Mouse (Mus musculus): ENCODE measurements around the gene Kpnb1. TPM values are rescaled to one million over a fixed set of nuclear protein-coding genes. Genes with fewer than 3 reads are reported as not detected.

Kpnb1 gene
- 42.7 and 44.3 TPM in 2 replicates for polyA plus RNA-seq (2015; fragmentation: Nextera tagmentation; extraction: Ambion mirVana)

DNA sequence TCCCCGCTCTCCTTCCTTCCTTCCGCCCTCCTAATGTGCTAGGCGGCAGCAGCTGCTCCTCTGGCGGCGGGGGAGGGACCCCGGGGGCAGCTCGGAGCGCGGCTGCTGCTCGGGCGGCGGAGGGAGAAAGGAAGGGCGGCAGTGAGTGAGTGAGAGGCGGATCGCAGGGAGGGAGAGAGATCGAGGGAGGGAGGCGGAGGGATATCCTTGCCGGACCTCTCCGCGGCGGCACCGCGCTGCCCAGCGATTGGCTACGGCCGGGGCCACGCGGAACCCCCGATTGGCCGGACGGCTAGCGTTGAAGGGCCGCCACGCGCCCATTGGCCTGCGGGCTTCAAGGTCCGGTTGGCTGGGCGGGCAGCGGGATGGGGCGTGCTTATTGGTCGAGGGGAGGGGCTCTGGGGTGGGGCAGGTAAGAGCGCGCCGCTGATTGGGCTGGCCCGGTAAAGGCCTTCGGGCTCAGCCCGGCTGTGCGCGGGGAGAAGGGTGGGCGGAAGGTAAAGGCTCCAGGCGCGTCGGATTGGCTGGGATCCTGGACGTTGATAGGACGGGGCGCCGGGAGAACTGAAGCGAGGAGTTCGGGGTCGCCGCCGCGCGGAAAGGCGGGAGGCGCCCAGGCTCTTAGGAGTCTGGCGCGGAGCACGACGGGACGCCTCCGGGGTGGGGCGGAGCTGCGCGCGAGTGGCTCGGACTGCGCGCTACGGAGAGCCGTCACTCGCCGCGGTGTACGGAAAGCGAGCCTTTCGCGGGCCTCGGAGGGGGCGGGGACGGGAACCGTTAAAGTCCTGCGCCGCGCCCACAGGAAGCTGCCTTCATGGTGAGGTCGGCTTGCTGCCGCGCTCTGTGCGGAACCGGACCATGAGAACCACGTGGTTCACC is at the start of gene Kpnb1:
TSS of gene Kpnb1 (minus strand) at position 118 of the 879 bp plus-strand sequence.
- H3K9ac ChIP-seq: peak within 1 kb of the TSS; percentile 79
- H3K27me3 ChIP-seq: no peaks in the 10 kb centered on the region
- H3K36me3 ChIP-seq: peaks cover 31% of the 10 kb centered on the region
- H3K9me3 ChIP-seq: no peaks in the 10 kb centered on the region
- H3K4me2 ChIP-seq: peak within 1 kb of the TSS; percentile 86
- ATAC-seq (ENCODE audit: insufficient number of reproducible peaks, low FRiP score, low TSS enrichment, low read depth): peak; percentile 96
- H3K4me3 ChIP-seq: peak within 1 kb of the TSS; percentile 72
- H3K27ac ChIP-seq: peak within 1 kb of the TSS; percentile 96
- WGBS: under 1% methylated on average over 94 of the region's 101 CpGs
- H3K4me1 ChIP-seq: peaks cover 32% of the 10 kb centered on the region

DNA sequence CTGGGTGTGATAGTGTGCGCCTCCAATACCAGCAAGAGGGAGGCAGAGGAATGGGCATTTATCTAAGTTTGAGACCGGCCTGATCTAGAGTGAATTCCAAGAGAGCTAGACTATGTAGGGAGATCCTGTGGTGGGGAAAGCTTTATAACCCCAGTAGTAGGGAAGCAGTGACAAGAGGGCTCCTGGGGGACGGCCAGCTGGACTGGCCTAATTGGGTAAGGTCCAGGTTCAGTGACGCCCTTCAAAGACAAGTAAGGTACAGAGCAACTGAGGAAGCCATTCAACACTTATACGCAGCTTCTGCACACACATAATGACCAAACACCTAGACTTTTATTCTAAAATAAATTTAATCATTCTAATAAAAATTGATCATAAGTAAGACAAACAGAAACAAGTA is 44.8 kb upstream of the Kpnb1 start:
- H3K4me1 ChIP-seq: no peaks in the 10 kb centered on the region
- H3K4me2 ChIP-seq: no peak overlapping the region
- H3K9ac ChIP-seq: no peak overlapping the region
- H3K27me3 ChIP-seq: no peaks in the 10 kb centered on the region
- H3K36me3 ChIP-seq: peaks cover 73% of the 10 kb centered on the region
- no peak overlapping the region for H3K27ac ChIP-seq
- no peak overlapping the region for H3K4me3 ChIP-seq
- H3K9me3 ChIP-seq: no peaks in the 10 kb centered on the region
- WGBS: 86% methylated on average over 5 of the region's 5 CpGs
- ATAC-seq (ENCODE audit: insufficient number of reproducible peaks, low FRiP score, low TSS enrichment, low read depth): no peak

DNA sequence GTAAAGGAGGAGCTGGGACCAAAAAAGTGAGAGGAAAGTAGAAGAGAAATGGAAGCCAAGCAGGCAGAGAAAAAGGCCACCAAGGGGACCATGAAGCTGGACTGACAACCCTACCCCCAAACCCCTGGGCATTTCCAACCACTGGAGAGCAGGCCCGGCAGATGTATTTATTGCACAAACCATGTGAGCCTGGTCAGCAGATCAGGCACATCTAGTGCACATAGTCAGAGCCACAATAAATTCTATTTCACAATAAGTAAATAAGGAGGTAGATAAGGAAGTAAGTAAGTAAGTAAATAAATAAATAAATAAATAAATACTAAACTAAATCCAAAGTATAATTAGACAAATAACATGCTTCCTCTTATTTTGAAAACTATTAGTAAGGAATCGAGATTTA is 41.7 kb upstream of the Kpnb1 start:
- no peak overlapping the region for H3K4me3 ChIP-seq
- H3K4me2 ChIP-seq: no peak overlapping the region
- no peaks in the 10 kb centered on the region for H3K4me1 ChIP-seq
- no peak for ATAC-seq (ENCODE audit: insufficient number of reproducible peaks, low FRiP score, low TSS enrichment, low read depth)
- H3K9me3 ChIP-seq: no peaks in the 10 kb centered on the region
- no peaks in the 10 kb centered on the region for H3K27me3 ChIP-seq
- H3K36me3 ChIP-seq: peaks cover 78% of the 10 kb centered on the region
- no peak overlapping the region for H3K9ac ChIP-seq
- WGBS: 79% methylated on average over 2 of the region's 2 CpGs
- no peak overlapping the region for H3K27ac ChIP-seq

DNA sequence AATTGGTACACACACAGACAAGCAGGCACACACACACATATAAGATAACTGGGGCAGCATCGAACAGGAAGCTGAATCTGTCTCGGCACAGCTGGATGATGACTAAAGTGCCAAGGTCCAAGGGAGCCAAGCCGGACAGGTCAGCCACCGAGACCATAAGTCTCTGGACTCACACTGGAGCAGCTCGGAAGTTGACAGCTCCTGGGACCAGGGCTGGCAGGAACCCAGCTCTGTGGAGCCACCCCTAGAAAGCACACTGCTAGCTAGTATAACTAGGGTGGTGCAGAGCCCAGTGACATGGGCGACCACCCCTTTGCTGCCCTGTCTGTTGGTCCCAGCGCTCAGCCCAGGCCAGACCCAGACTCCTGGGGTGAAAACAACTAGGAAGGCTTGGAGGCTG is 41.3 kb upstream of the Kpnb1 start:
- Histone ChIP-seq H3K27ac (no peak overlapping the region), H3K36me3 (peaks cover 77% of the 10 kb centered on the region), H3K9me3 (no peaks in the 10 kb centered on the region), H3K4me2 (no peak overlapping the region), H3K4me3 (no peak overlapping the region), H3K4me1 (no peaks in the 10 kb centered on the region), H3K9ac (no peak overlapping the region), H3K27me3 (no peaks in the 10 kb centered on the region)
- 86% methylated on average over 7 of the region's 7 CpGs for WGBS
- ATAC-seq (ENCODE audit: insufficient number of reproducible peaks, low FRiP score, low TSS enrichment, low read depth): no peak

DNA sequence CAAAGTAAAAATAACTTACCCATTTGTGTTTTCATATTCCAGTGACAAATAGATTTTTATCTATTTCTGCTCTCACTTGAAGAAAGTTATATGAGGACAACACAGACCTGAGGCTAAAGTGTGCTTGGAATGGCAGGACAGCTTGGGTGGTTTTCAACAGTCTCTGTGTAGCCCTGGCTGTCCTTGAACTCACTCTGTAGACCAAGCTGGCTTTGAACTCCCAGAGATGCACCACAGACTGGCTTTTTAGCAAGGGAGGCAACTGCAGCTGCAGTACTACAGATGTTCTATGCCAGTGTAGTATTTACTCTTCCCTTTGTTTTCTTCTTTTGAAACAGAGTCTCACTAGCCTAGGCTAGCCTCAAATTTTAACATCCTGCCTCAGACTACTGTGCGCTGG is 38.5 kb upstream of the Kpnb1 start:
- no peak for ATAC-seq (ENCODE audit: insufficient number of reproducible peaks, low FRiP score, low TSS enrichment, low read depth)
- H3K36me3 ChIP-seq: peaks cover 78% of the 10 kb centered on the region
- WGBS: 93% methylated on average over 1 of the region's 1 CpGs
- no peak overlapping the region for H3K27ac ChIP-seq
- no peak overlapping the region for H3K4me3 ChIP-seq
- H3K9ac ChIP-seq: no peak overlapping the region
- no peaks in the 10 kb centered on the region for H3K27me3 ChIP-seq
- no peaks in the 10 kb centered on the region for H3K4me1 ChIP-seq
- H3K9me3 ChIP-seq: no peaks in the 10 kb centered on the region
- H3K4me2 ChIP-seq: no peak overlapping the region

DNA sequence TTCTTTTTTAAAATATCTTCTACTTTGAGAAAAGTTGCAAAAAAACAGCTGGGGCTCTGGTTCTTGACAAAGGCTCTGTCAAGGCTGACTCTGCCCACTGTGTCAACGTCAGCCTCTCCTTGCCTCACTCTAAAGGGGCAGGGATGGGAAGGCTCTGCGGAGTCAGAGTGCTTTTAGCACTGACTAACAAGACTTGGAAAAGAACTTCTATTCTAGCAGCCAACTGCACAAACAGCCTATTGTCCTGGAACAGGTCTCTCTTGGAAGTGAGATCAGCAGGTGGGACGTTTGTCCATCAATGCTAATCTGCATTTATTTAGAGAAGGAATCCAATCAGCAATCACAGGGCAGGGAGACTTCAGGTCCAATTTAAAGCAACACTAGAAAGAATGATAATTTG is 35.8 kb upstream of the Kpnb1 start:
- WGBS: 75% methylated on average over 3 of the region's 3 CpGs
- no peak overlapping the region for H3K4me2 ChIP-seq
- ATAC-seq (ENCODE audit: insufficient number of reproducible peaks, low FRiP score, low TSS enrichment, low read depth): no peak
- no peaks in the 10 kb centered on the region for H3K4me1 ChIP-seq
- no peaks in the 10 kb centered on the region for H3K9me3 ChIP-seq
- H3K9ac ChIP-seq: no peak overlapping the region
- no peaks in the 10 kb centered on the region for H3K27me3 ChIP-seq
- no peak overlapping the region for H3K4me3 ChIP-seq
- no peak overlapping the region for H3K27ac ChIP-seq
- peaks cover 76% of the 10 kb centered on the region for H3K36me3 ChIP-seq

DNA sequence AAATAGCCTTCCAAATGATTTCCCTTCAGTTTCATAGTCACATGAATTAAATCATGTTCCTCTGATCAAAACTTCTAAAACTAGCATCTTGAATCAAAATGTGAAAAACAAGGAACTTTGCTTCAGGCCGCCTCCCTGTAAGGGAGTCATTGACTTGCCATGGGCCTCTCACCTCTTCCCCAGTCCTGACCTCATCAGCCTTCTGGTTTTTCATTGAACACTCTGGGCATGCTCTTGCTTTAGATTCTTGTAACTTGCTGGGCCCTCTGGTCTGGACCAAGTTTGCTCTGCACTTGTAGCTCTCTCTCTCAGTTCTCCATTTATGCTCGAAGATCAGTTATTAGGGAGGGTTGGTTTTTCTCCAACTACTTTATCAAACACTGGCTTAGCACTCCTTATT is 33.9 kb upstream of the Kpnb1 start:
- 96% methylated on average over 2 of the region's 2 CpGs for WGBS
- Histone ChIP-seq H3K9ac (no peak overlapping the region), H3K4me3 (no peak overlapping the region), H3K4me1 (no peaks in the 10 kb centered on the region), H3K36me3 (peaks cover 77% of the 10 kb centered on the region), H3K9me3 (no peaks in the 10 kb centered on the region), H3K27me3 (no peaks in the 10 kb centered on the region), H3K27ac (no peak overlapping the region), H3K4me2 (no peak overlapping the region)
- no peak for ATAC-seq (ENCODE audit: insufficient number of reproducible peaks, low FRiP score, low TSS enrichment, low read depth)

DNA sequence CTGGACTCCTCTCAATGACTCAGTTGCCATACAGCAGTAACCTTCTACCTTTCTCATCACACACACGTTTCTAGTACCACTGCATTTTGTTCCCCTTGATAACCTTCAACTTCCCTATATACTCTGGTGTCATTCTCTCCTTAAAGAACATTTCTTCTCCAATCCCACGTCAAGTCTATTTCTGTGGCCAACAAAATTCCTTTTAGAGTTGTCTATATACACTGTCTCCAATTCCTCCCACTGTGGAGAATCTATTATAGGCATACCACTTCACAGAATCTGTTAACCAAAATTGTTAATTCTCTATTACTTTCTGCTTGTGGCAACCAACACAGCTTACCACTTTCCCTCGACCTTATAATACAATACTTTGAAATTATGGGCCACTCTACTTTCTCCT is 32.5 kb upstream of the Kpnb1 start:
- H3K4me2 ChIP-seq: no peak overlapping the region
- no peak for ATAC-seq (ENCODE audit: insufficient number of reproducible peaks, low FRiP score, low TSS enrichment, low read depth)
- H3K27me3 ChIP-seq: no peaks in the 10 kb centered on the region
- 87% methylated on average over 3 of the region's 3 CpGs for WGBS
- peaks cover 82% of the 10 kb centered on the region for H3K36me3 ChIP-seq
- H3K9ac ChIP-seq: no peak overlapping the region
- H3K27ac ChIP-seq: no peak overlapping the region
- H3K9me3 ChIP-seq: no peaks in the 10 kb centered on the region
- H3K4me3 ChIP-seq: no peak overlapping the region
- no peaks in the 10 kb centered on the region for H3K4me1 ChIP-seq

DNA sequence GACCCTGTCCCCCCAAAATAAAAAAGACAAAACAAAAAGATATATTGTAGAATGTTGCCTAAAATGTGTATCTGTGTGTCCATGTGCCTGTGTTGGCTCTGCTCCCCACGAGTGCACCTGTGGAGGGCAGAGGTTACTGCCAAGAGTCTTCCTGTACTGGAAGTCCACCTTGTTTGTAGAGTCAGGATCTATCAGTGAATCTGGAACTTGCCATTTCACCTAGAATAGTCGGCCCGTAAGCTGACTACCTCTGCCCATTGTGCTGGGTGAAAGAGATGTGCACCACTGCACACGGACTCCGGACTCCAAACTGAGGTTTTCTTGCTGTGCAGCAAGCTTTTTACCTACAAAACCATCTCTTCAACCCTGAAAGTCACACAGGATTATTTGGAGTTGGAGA is 26.7 kb upstream of the Kpnb1 start:
- H3K27ac ChIP-seq: no peak overlapping the region
- no peaks in the 10 kb centered on the region for H3K9me3 ChIP-seq
- peaks cover 84% of the 10 kb centered on the region for H3K36me3 ChIP-seq
- no peak overlapping the region for H3K4me2 ChIP-seq
- H3K4me1 ChIP-seq: no peaks in the 10 kb centered on the region
- H3K9ac ChIP-seq: no peak overlapping the region
- no peaks in the 10 kb centered on the region for H3K27me3 ChIP-seq
- ATAC-seq (ENCODE audit: insufficient number of reproducible peaks, low FRiP score, low TSS enrichment, low read depth): no peak
- 95% methylated on average over 5 of the region's 5 CpGs for WGBS
- H3K4me3 ChIP-seq: no peak overlapping the region

DNA sequence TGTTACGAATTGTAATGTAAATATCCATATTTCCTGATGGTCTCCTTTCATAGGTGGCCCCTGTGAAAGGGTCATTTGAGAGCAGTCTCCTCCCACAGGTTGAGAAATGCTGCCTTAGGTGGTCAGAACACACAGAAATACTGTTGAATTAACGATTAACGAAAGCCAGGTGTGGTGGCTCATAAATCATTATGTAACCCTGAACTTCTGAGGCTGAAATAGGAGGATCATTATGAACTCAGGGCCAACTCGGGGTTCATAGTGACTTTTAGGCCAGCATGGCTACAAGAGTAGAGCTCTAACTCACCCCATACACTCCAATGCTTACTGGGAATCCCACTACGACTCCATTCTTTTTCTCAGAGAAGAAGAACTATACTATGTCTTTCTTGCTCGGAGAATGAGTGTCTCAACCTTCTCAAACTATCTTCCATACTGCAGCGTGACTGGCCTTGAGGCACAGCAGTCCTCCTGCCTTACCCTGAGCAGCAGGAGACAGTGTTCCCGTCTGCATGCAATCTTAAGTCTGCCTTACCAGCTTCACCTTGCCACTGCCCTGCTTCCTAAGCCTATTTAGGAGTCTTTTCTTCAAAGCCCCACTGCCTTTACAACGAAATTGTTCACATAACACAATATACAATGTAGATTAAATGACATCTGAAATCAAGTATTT is 23.2 kb upstream of the Kpnb1 start:
- no peaks in the 10 kb centered on the region for H3K9me3 ChIP-seq
- no peak overlapping the region for H3K9ac ChIP-seq
- no peak overlapping the region for H3K27ac ChIP-seq
- H3K4me3 ChIP-seq: no peak overlapping the region
- H3K36me3 ChIP-seq: peaks cover 83% of the 10 kb centered on the region
- H3K4me2 ChIP-seq: no peak overlapping the region
- no peaks in the 10 kb centered on the region for H3K4me1 ChIP-seq
- WGBS: 48% methylated on average over 9 of the region's 9 CpGs
- no peak for ATAC-seq (ENCODE audit: insufficient number of reproducible peaks, low FRiP score, low TSS enrichment, low read depth)
- no peaks in the 10 kb centered on the region for H3K27me3 ChIP-seq

DNA sequence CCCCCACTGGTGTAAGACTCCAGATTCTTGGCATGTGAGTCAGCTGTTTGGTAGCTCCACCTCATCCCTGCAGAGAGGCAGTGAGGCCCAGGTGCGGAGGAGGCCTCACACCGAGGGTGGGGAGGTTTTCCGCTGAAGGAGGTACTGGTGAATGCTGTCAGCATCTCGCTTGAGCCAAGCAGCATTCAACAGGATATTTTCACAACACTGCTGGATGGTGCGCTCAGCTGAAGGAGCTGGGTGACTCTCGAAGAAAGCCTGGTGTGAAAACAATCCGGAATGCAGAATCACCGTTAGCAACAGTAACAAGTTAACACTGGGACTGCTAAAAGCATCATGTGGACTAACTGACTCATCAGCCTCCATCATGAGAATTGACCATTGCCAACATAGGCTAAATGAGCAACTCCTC is 19.3 kb upstream of the Kpnb1 start:
- 71% methylated on average over 8 of the region's 8 CpGs for WGBS
- Histone ChIP-seq H3K27me3 (no peaks in the 10 kb centered on the region), H3K4me1 (no peaks in the 10 kb centered on the region), H3K9ac (no peak overlapping the region), H3K36me3 (peaks cover 53% of the 10 kb centered on the region), H3K9me3 (no peaks in the 10 kb centered on the region), H3K4me2 (no peak overlapping the region), H3K27ac (peak overlapping the region; percentile 50), H3K4me3 (no peak overlapping the region)
- ATAC-seq (ENCODE audit: insufficient number of reproducible peaks, low FRiP score, low TSS enrichment, low read depth): no peak

DNA sequence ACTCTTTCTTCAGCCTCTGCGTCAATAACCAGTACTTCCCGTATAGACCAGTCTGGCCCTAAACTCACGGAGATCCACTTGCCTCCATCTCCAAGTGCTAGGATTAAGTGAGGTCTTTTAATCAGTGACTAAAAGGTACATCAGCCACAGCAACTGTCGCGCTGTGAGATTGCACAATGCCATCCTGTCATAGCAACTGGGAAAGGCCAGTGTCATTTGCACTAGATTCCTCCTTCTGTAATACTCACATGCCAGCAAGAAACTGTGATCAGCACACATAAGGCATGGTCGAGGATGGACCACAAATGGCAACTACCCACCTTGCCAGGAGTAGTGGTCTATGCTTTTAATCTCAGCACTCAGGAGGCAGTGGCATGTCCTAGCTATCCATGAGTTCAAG is 11.8 kb upstream of the Kpnb1 start:
- Histone ChIP-seq H3K4me3 (no peak overlapping the region), H3K4me1 (0 out of 2 replicates have a peak, but pooled peaks cover 2% of the 10 kb centered on the region), H3K27ac (no peak overlapping the region), H3K9ac (no peak overlapping the region), H3K36me3 (no peaks in the 10 kb centered on the region), H3K9me3 (no peaks in the 10 kb centered on the region), H3K4me2 (no peak overlapping the region), H3K27me3 (no peaks in the 10 kb centered on the region)
- no peak for ATAC-seq (ENCODE audit: insufficient number of reproducible peaks, low FRiP score, low TSS enrichment, low read depth)
- 85% methylated on average over 6 of the region's 6 CpGs for WGBS
